Mouse (Mus musculus) CH12.LX (cell line): ENCODE data around the gene Heatr4. TPM values are rescaled to one million over a fixed set of nuclear protein-coding genes. Genes with fewer than 3 reads are reported as not detected.

Experiments used
- DNase-seq: peaks from one replicate; pipeline ENCODE4 v3.0.0-alpha.2; 2013; ENCODE audit errors: extremely low read depth
- H3K27ac ChIP-seq: 2 replicates; pipeline ENCODE4 v1.5.1; 2012; ENCODE audit warnings: low read depth, mild to moderate bottlenecking, control low read depth, moderate library complexity; ENCODE audit not compliant: insufficient read depth
- H3K27me3 ChIP-seq: replicated peaks from 2 replicates; pipeline ENCODE3; 2012; ENCODE audit warnings: inconsistent platforms
- H3K36me3 ChIP-seq, 2 experiments: replicated peaks in 1 of 2; 2 replicates each; pipeline versions ENCODE3 to v1.6.1; 2012; ENCODE audit warnings: inconsistent platforms in 1 of 2, low read length in 1 of 2, mild to moderate bottlenecking in 1 of 2, mixed read lengths in 1 of 2, moderate library complexity in 1 of 2; ENCODE audit not compliant: control insufficient read depth in 1 of 2, insufficient read depth in 1 of 2
- H3K4me1 ChIP-seq, 2 experiments: 2 replicates each; pipeline ENCODE4 v1.6.1; 2012; ENCODE audit warnings: inconsistent platforms in 1 of 2, moderate library complexity in 1 of 2; ENCODE audit not compliant: insufficient read depth in 2 of 2, control insufficient read depth in 1 of 2
- H3K4me2 ChIP-seq: 2 replicates; pipeline ENCODE4 v1.6.1; 2012; ENCODE audit warnings: low read depth, mild to moderate bottlenecking, control low read depth; ENCODE audit not compliant: poor library complexity, insufficient read depth, severe bottlenecking
- H3K4me3 ChIP-seq, 3 experiments: fragments of 150-350 bp in 1 of 3; sonication (generic) in 1 of 3; replicated peaks in 1 of 3; 2 replicates each; pipeline versions ENCODE3 to v1.5.1; 2011 to 2012; ENCODE audit warnings: low read depth in 2 of 3, low read length in 2 of 3, mild to moderate bottlenecking in 2 of 3, moderate library complexity in 2 of 3, control low read depth in 1 of 3, improper control_type of control experiment in 1 of 3, inconsistent platforms in 1 of 3, mixed read lengths in 1 of 3; ENCODE audit not compliant: poor library complexity in 1 of 3
- H3K79me2 ChIP-seq: replicated peaks from 2 replicates; pipeline ENCODE4 v1.6.1; 2012; ENCODE audit warnings: mild to moderate bottlenecking, moderate library complexity; ENCODE audit not compliant: control insufficient read depth, poor library complexity, insufficient read depth, severe bottlenecking; ENCODE audit errors: extremely low read depth
- H3K9ac ChIP-seq: 2 replicates; pipeline ENCODE4 v1.6.1; 2012; ENCODE audit warnings: low read depth, mild to moderate bottlenecking, control low read depth, moderate library complexity; ENCODE audit not compliant: insufficient read depth
- H3K9me3 ChIP-seq: replicated peaks from 2 replicates; pipeline ENCODE3; 2012; ENCODE audit warnings: low read length, inconsistent platforms, mixed read lengths
- BHLHE40 ChIP-seq: IDR thresholded peaks from 2 replicates; pipeline ENCODE4 v1.6.1; 2011; ENCODE audit warnings: mild to moderate bottlenecking, low read depth, low read length, improper control_type of control experiment
- CHD1 ChIP-seq: IDR thresholded peaks from 2 replicates; pipeline ENCODE4 v1.6.1; 2012; ENCODE audit warnings: low read depth, low read length, improper control_type of control experiment, inconsistent platforms
- CHD2 ChIP-seq: IDR thresholded peaks from 2 replicates; pipeline ENCODE4 v1.6.1; 2011; ENCODE audit warnings: low read length, improper control_type of control experiment
- CTCF ChIP-seq, 2 experiments: IDR thresholded peaks in 1 of 2; conservative IDR thresholded peaks in 1 of 2; 2 replicates each; pipeline ENCODE4 v1.5.1; 2011 to 2012; ENCODE audit warnings: low read depth in 2 of 2, low read length in 2 of 2, improper control_type of control experiment in 1 of 2, inconsistent platforms in 1 of 2, mild to moderate bottlenecking in 1 of 2, moderate library complexity in 1 of 2
- E2F4 ChIP-seq: IDR thresholded peaks from 2 replicates; pipeline ENCODE4 v1.6.1; 2011; ENCODE audit warnings: low read depth, low read length, improper control_type of control experiment; ENCODE audit not compliant: insufficient replicate concordance
- ELF1 ChIP-seq: IDR thresholded peaks from 2 replicates; pipeline ENCODE4 v1.6.1; 2014; ENCODE audit warnings: low read depth, mild to moderate bottlenecking, inconsistent platforms, low read length, improper control_type of control experiment
- EP300 ChIP-seq: IDR thresholded peaks from 2 replicates; pipeline ENCODE4 v1.6.1; 2011; ENCODE audit warnings: low read length, improper control_type of control experiment
- HCFC1 ChIP-seq: IDR thresholded peaks from 2 replicates; pipeline ENCODE4 v1.6.1; 2012; ENCODE audit warnings: low read depth, mild to moderate bottlenecking, inconsistent platforms, low read length, improper control_type of control experiment
- IRF4 ChIP-seq: IDR thresholded peaks from 2 replicates; pipeline ENCODE4 v1.6.1; 2014; ENCODE audit warnings: low read depth, mild to moderate bottlenecking, inconsistent platforms, low read length, improper control_type of control experiment
- JUND ChIP-seq: conservative IDR thresholded peaks from 2 replicates; pipeline ENCODE4 v1.6.1; 2011; ENCODE audit warnings: low read depth, low read length, improper control_type of control experiment
- MAFK ChIP-seq: IDR thresholded peaks from 2 replicates; pipeline ENCODE4 v1.6.1; 2011; ENCODE audit warnings: low read length, improper control_type of control experiment; ENCODE audit not compliant: insufficient replicate concordance
- MAX ChIP-seq: IDR thresholded peaks from 2 replicates; pipeline ENCODE4 v1.6.1; 2011; ENCODE audit warnings: low read length, improper control_type of control experiment
- MXI1 ChIP-seq: IDR thresholded peaks from 2 replicates; pipeline ENCODE4 v1.6.1; 2011; ENCODE audit warnings: mild to moderate bottlenecking, low read depth, low read length, improper control_type of control experiment
- MYC ChIP-seq: IDR thresholded peaks from 2 replicates; pipeline ENCODE4 v1.6.1; 2011; ENCODE audit warnings: low read depth, mild to moderate bottlenecking, improper control_type of control experiment, low read length
- NELFE ChIP-seq: IDR thresholded peaks from 2 replicates; pipeline ENCODE4 v1.6.1; 2011; ENCODE audit warnings: low read depth, low read length, improper control_type of control experiment
- NRF1 ChIP-seq: IDR thresholded peaks from 2 replicates; pipeline ENCODE4 v1.6.1; 2014; ENCODE audit warnings: low read depth, mild to moderate bottlenecking, inconsistent platforms, low read length, improper control_type of control experiment, moderate library complexity
- PAX5 ChIP-seq: IDR thresholded peaks from 2 replicates; pipeline ENCODE4 v1.6.1; 2012; ENCODE audit warnings: low read length, inconsistent platforms, mixed read lengths
- POLR2A ChIP-seq: IDR thresholded peaks from 2 replicates; pipeline ENCODE4 v1.6.1; 2011; ENCODE audit warnings: low read depth, mild to moderate bottlenecking, improper control_type of control experiment, low read length
- POLR2AphosphoS2 ChIP-seq: IDR thresholded peaks from 2 replicates; pipeline ENCODE4 v1.6.1; 2011; ENCODE audit warnings: low read depth, low read length, improper control_type of control experiment
- RCOR1 ChIP-seq: conservative IDR thresholded peaks from 2 replicates; pipeline ENCODE4 v1.6.1; 2012; ENCODE audit warnings: low read depth, mild to moderate bottlenecking, inconsistent platforms, low read length, improper control_type of control experiment
- SIN3A ChIP-seq: IDR thresholded peaks from 2 replicates; pipeline ENCODE4 v1.6.1; 2012; ENCODE audit warnings: low read length, improper control_type of control experiment, inconsistent platforms
- SMC3 ChIP-seq: IDR thresholded peaks from 2 replicates; pipeline ENCODE4 v1.6.1; 2011; ENCODE audit warnings: low read depth, low read length, improper control_type of control experiment
- TBP ChIP-seq: conservative IDR thresholded peaks from 2 replicates; pipeline ENCODE4 v1.6.1; 2011; ENCODE audit warnings: low read depth, low read length, improper control_type of control experiment
- TCF12 ChIP-seq: IDR thresholded peaks from 2 replicates; pipeline ENCODE4 v1.6.1; 2014; ENCODE audit warnings: low read depth, mild to moderate bottlenecking, inconsistent platforms, low read length, improper control_type of control experiment
- USF1 ChIP-seq: IDR thresholded peaks from 2 replicates; pipeline ENCODE4 v1.6.1; 2014; ENCODE audit warnings: low read depth, mild to moderate bottlenecking, inconsistent platforms, low read length, improper control_type of control experiment
- ZC3H11A ChIP-seq: IDR thresholded peaks from 2 replicates; pipeline ENCODE4 v1.6.1; 2012; ENCODE audit warnings: low read depth, mild to moderate bottlenecking, inconsistent platforms, low read length, improper control_type of control experiment
- ZMIZ1 ChIP-seq: IDR thresholded peaks from 2 replicates; pipeline ENCODE4 v1.6.1; 2012; ENCODE audit warnings: low read depth, mild to moderate bottlenecking, inconsistent platforms, low read length, improper control_type of control experiment
- dilution Hi-C: fragments of 300-500 bp; cut with MboI; formaldehyde crosslinking; loops from 2 replicates; pipeline ENCODE4 v1.14.3; 2020; ENCODE audit warnings: low sequenced_read_pairs; ENCODE audit not compliant: extremely low pct_unique_long_range_greater_than_20kb, extremely low pct_ligation_motif_present
- in situ Hi-C: fragments of 300-500 bp; cut with MboI; formaldehyde crosslinking; loops from 3 replicates; pipeline ENCODE4 v1.14.3; 2019; ENCODE audit warnings: low sequenced_read_pairs, low pct_ligation_motif_present, low pct_unique_long_range_greater_than_20kb, mixed read lengths
- polyA plus RNA-seq: library from polyadenylated mRNA; unstranded; fragments of >175 nt; gene quantifications from 2 replicates; pipeline ENCODE4 v1.2.1, GENCODE M21; 2012; ENCODE audit warnings: low read depth; ENCODE audit not compliant: insufficient read length
- total RNA-seq, 2 experiments: library from RNA; depleted of rRNA; stranded (reverse); fragments of 300-350 nt in 1 of 2; fragments of >200 nt in 1 of 2; gene quantifications; 2 replicates each; pipeline ENCODE4 v1.2.3; 2012 to 2014

Heatr4 gene
- total and polyA plus RNA-seq, 3 experiments, result not detected

DNA sequence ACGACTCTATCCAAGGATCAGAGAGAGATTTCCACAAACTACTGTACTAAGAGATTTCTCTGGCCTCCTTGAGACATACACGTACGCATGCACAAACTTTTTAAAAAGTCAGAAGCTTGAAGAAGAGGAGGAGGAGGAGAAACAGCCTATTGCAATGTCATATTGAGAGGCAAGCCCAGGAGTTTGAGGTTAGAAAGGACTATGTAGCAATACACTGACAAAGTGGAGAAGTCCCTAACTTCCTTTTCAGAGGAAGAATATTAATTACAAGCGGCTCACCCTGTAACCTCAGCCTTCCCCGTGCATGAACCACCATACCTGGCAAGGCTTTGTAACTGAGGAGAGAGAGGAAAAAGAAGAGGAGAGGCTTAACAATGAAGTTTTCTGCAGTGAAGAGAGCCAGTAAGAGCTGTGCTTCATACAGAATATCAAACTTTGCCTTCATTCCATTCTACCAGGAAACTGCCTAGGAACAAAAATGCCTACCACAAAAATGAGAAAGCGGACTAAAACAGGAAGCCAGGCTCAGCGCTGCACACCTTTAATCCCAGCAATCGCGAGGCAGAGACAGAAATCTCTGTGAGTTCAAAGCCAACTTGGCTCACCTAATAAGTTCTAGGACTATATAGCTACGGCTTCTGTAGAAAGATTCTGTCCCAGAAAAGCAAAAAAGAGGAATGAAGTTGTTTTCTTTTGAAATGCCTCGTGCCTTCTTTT is 34.7 kb downstream of the Heatr4 start:
- Histone ChIP-seq H3K9me3 (peaks cover 3% of the 10 kb centered on the region), H3K4me1 (peaks cover 7 to 29% of the 10 kb centered on the region in 2 experiments), H3K4me3 (peak overlapping the region; percentile 72 to 90 (median 82)), H3K27ac (no peak overlapping the region), H3K9ac (peak overlapping the region; percentile 60), H3K4me2 (peak overlapping the region; percentile 81), H3K27me3 (no peaks in the 10 kb centered on the region), H3K36me3 (peaks cover 0 to 20% of the 10 kb centered on the region in 2 experiments), H3K79me2 (peaks cover 37% of the 10 kb centered on the region)
- peak; percentile 46 for DNase-seq
- dilution Hi-C loops (no loop called here), in situ Hi-C loops (loop anchor here (10.0 to 25.0 kb wide), 4 partner anchors 112 to 312 kb away; partner anchors contain the start of genes Acot3 and Acot5)
- TF ChIP-seq ZC3H11A, result no peak
- no peak for TF ChIP-seq NELFE
- TF ChIP-seq CHD2, result 0 out of 2 replicates have a peak, but pooled peaks have one; percentile 48
- no peak for TF ChIP-seq USF1

- peaks cover 7 to 29% of the 10 kb centered on the region in 2 experiments for H3K4me1 ChIP-seq
Observed at GRCm38 (mm10) chr12:83949043-83949442, 35.6 kb downstream of the Heatr4 start.

DNA sequence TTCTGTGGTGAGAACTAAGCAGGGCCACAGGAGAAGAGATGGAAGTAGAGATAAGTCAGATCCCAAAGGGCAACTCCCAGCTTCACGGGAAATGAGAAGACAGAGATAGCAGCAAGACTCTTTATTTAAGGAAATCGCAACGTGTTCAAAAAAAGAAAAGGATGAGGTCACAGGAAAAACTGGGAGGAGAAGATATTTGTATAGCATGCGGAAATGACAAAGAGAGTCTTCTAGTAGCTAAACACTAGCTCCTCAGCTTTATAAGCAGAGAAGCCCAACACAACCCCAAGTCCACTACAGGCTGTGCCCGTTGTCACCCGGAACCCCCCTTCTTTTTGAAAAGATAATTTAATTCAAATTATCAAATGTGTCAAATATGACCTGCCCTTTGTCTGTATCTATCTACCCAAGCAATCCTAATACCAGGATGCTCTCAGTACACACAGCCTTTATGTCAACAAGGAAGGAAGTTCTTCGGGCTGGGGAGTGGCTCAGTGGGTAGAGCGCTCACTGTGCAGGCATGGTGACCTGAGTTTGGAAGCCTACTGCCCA is 37.3 kb downstream of the Heatr4 start:
- dilution Hi-C loops, result no loop called here
- peaks cover 17% of the 10 kb centered on the region for H3K79me2 ChIP-seq
- H3K4me1 ChIP-seq, result peaks cover 2 to 13% of the 10 kb centered on the region in 2 experiments; a peak in 3 of 4 replicates
- H3K27ac ChIP-seq, result no peak overlapping the region
- H3K9me3 ChIP-seq, result peaks cover 3% of the 10 kb centered on the region
- TF ChIP-seq NELFE, result no peak
- TF ChIP-seq MAFK, result no peak
- TF ChIP-seq HCFC1, result no peak
- TF ChIP-seq CHD1, result no peak
- TF ChIP-seq NRF1, result no peak
- no peak for TF ChIP-seq SMC3
- no peak for TF ChIP-seq MXI1
- no peak for TF ChIP-seq POLR2A
- TF ChIP-seq POLR2AphosphoS2, result no peak
- no peak for TF ChIP-seq TBP
- no peak for TF ChIP-seq CTCF (conservative IDR thresholded peaks at IDR 0.05 in 1 of 2, IDR thresholded peaks at IDR 0.05 in 1 of 2; ENCODE audit: low read depth in 2 of 2, low read length in 2 of 2)
- TF ChIP-seq ZMIZ1, result no peak
- no peak for TF ChIP-seq USF1
- TF ChIP-seq SIN3A, result no peak
- H3K27me3 ChIP-seq, result no peaks in the 10 kb centered on the region
- in situ Hi-C loops, result loop anchor here (10.0 kb wide), 2 partner anchors 163 to 233 kb away; no protein-coding TSS in a partner anchor
- no peak overlapping the region for H3K4me2 ChIP-seq
- H3K9ac ChIP-seq, result no peak overlapping the region
- no peak overlapping the region for H3K4me3 ChIP-seq
- DNase-seq, result no peak
- peaks cover 0 to 8% of the 10 kb centered on the region in 2 experiments for H3K36me3 ChIP-seq

More at GRCm38 (mm10) chr12:83949043-83949442, 35.6 kb downstream of the Heatr4 start:
- TF ChIP-seq MYC (no peak), EP300 (0 out of 2 replicates have a peak, but pooled peaks have one; percentile 8), PAX5 (no peak), CHD1 (no peak), BHLHE40 (no peak), TCF12 (no peak), ZC3H11A (no peak), TBP (no peak), SIN3A (peak; percentile 63), IRF4 (0 out of 2 replicates have a peak, but pooled peaks have one; percentile 8), E2F4 (no peak), JUND (no peak), RCOR1 (no peak), MAX (0 out of 2 replicates have a peak, but pooled peaks have one; percentile 15), ELF1 (peak; percentile 61)
- dilution Hi-C loops (no loop called here), in situ Hi-C loops (loop anchor here (10.0 kb wide), 2 partner anchors 164 to 234 kb away; no protein-coding TSS in a partner anchor)
- H3K4me3 ChIP-seq, result peak overlapping the region in 2 of 3 experiments; percentile 5 to 27
- peaks cover 0 to 19% of the 10 kb centered on the region in 2 experiments for H3K36me3 ChIP-seq
- H3K79me2 ChIP-seq, result peaks cover 33% of the 10 kb centered on the region
- no peak overlapping the region for H3K27ac ChIP-seq
- H3K27me3 ChIP-seq, result no peaks in the 10 kb centered on the region
- H3K4me2 ChIP-seq, result peak overlapping the region; percentile 81; the same call in 1 of the 2 replicates
- DNase-seq, result peak; percentile 48
- peak overlapping the region; percentile 60; the same call in 1 of the 2 replicates for H3K9ac ChIP-seq
- peaks cover 3% of the 10 kb centered on the region for H3K9me3 ChIP-seq
